Mouse (Mus musculus): ENCODE data around the gene Vmn2r26. TPM values are rescaled to one million over a fixed set of nuclear protein-coding genes. Genes with fewer than 3 reads are reported as not detected.

The Vmn2r26 gene
- not detected for polyA plus RNA-seq (2017; shearing (Covaris generic))

GRCm38 (mm10) chr6:124024268-124024667, at the start of gene Vmn2r26:
Gene Vmn2r26, plus strand, starts transcription at chr6:124024568.

Other genes with a start within 250 kb of the Vmn2r26 start
- gene Vmn2r24, start 245.7 kb upstream of the Vmn2r26 start, polyA plus RNA-seq (2017; shearing (Covaris generic)), result not detected
- gene Vmn2r25, start 171.1 kb upstream of the Vmn2r26 start, polyA plus RNA-seq (2017; shearing (Covaris generic)), result not detected
- not detected for gene Vmn2r27, start 207.3 kb downstream of the Vmn2r26 start, polyA plus RNA-seq (2017; shearing (Covaris generic))

Measured in CD4-positive, CD25-positive, alpha-beta regulatory T cell, adult 9 weeks (primary cell).